Mouse (Mus musculus) embryonic facial prominence, embryonic 13.5 days (tissue): ENCODE measurements around the gene Brms1. TPM values are rescaled to one million over a fixed set of nuclear protein-coding genes. Genes with fewer than 3 reads are reported as not detected.
"Not testable (repeated sequence)": the region's sequence is repeated elsewhere in the genome, so short reads cannot be mapped to it uniquely, and the experiment has no call there.

ENCODE experiments used
- ATAC-seq: fragments of 200-750 bp; cut with Nextera tagmentation; 2 replicates; pipeline ENCODE4 v1.8.0; 2017; ENCODE audit warnings: low read depth; ENCODE audit not compliant: insufficient number of reproducible peaks, insufficient read depth, low FRiP score, low TSS enrichment
- H3K27ac ChIP-seq: fragments of 300-500 bp; sonication (generic); 2 replicates; pipeline ENCODE4 v1.5.1; 2015; ENCODE audit warnings: moderate library complexity, mild to moderate bottlenecking, inconsistent platforms
- H3K27me3 ChIP-seq: fragments of 300-500 bp; sonication (generic); 2 replicates; pipeline ENCODE4 v1.6.1; 2015; ENCODE audit warnings: mild to moderate bottlenecking, inconsistent platforms
- H3K36me3 ChIP-seq: fragments of 300-500 bp; sonication (generic); 2 replicates; pipeline ENCODE4 v1.6.1; 2015; ENCODE audit warnings: mild to moderate bottlenecking, inconsistent platforms
- H3K4me1 ChIP-seq: fragments of 300-500 bp; sonication (generic); 2 replicates; pipeline ENCODE4 v1.6.1; 2015; ENCODE audit warnings: inconsistent platforms
- H3K4me2 ChIP-seq: fragments of 300-500 bp; sonication (generic); 2 replicates; pipeline ENCODE4 v1.6.1; 2015; ENCODE audit warnings: moderate library complexity, mild to moderate bottlenecking, inconsistent platforms
- H3K4me3 ChIP-seq: fragments of 300-500 bp; sonication (generic); 2 replicates; pipeline ENCODE4 v1.5.1; 2015; ENCODE audit warnings: mild to moderate bottlenecking, inconsistent platforms
- H3K9ac ChIP-seq: fragments of 300-500 bp; sonication (generic); 2 replicates; pipeline ENCODE4 v1.6.1; 2015; ENCODE audit warnings: mild to moderate bottlenecking, inconsistent platforms
- H3K9me3 ChIP-seq: fragments of 300-500 bp; sonication (generic); 2 replicates; pipeline ENCODE4 v1.6.1; 2016; ENCODE audit warnings: inconsistent platforms
- WGBS: fragments of 180-500 bp; shearing (Covaris S2); methylation state at CpG from one replicate; pipeline ENCODE4 v1.1.7; 2015; ENCODE audit warnings: mixed read lengths; 5-methylcytosine and 5-hydroxymethylcytosine counted together
- polyA plus RNA-seq: library from polyadenylated mRNA; unstranded; fragments of >200 nt; fragmentation: Nextera tagmentation; extraction: Ambion mirVana; gene quantifications from 2 replicates; pipeline ENCODE4 v1.2.1, GENCODE M21; 2015

Gene Brms1
- polyA plus RNA-seq, 1 experiment from 2014 or later: 42.9 TPM

- WGBS: 73% methylated on average over 24 of the region's 24 CpGs
- no peak overlapping the region for H3K27ac ChIP-seq
- ATAC-seq: no peak
Measured at GRCm38 (mm10) chr19:5082596-5082995, 41.4 kb downstream of the Brms1 start.

GRCm38 (mm10) chr19:5083961-5084833, 43.0 kb downstream of the Brms1 start:
- WGBS: 66% methylated on average over 3 of the region's 3 CpGs
- Histone ChIP-seq H3K36me3 (no peaks in the 10 kb centered on the region), H3K4me3 (peak overlapping the region; percentile 53; the same call in 1 of the 2 replicates), H3K27me3 (peaks cover 69% of the 10 kb centered on the region), H3K9me3 (no peaks in the 10 kb centered on the region), H3K27ac (no peak overlapping the region), H3K4me2 (peak overlapping the region; percentile 93), H3K4me1 (peaks cover 23% of the 10 kb centered on the region), H3K9ac (no peak overlapping the region)
- no peak for ATAC-seq

More at GRCm38 (mm10) chr19:5082596-5082995, 41.4 kb downstream of the Brms1 start:
- no peaks in the 10 kb centered on the region for H3K9me3 ChIP-seq
- H3K4me1 ChIP-seq: peaks cover 18% of the 10 kb centered on the region
- no peak overlapping the region for H3K4me3 ChIP-seq
- H3K9ac ChIP-seq: no peak overlapping the region
- no peaks in the 10 kb centered on the region for H3K36me3 ChIP-seq
- H3K4me2 ChIP-seq: no peak overlapping the region
- H3K27me3 ChIP-seq: peaks cover 69% of the 10 kb centered on the region

DNA sequence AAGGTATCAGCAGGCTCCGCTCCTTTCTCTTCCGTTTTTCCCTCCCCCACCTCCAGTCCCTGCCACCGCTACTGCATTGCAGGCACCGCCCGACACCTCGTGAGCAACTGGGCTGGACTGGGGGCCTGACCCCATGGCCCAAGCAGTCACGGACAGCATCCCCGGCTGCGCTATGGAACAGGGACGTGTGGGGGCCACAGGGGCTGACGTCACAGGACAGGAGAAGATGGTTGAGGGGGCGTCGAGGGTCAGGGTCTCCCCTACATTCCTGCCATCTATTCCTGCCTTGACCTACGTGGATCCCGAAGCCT, 43.6 kb downstream of the Brms1 start:
- peaks cover 68% of the 10 kb centered on the region for H3K27me3 ChIP-seq
- no peak overlapping the region for H3K27ac ChIP-seq
- peak overlapping the region; percentile 93 for H3K4me2 ChIP-seq
- no peak for ATAC-seq
- WGBS: 5% methylated on average over 15 of the region's 15 CpGs
- H3K9me3 ChIP-seq: no peaks in the 10 kb centered on the region
- peak overlapping the region; percentile 66 for H3K9ac ChIP-seq
- peaks cover 26% of the 10 kb centered on the region for H3K4me1 ChIP-seq
- H3K4me3 ChIP-seq: peak overlapping the region; percentile 53
- peaks cover 1% of the 10 kb centered on the region for H3K36me3 ChIP-seq

DNA sequence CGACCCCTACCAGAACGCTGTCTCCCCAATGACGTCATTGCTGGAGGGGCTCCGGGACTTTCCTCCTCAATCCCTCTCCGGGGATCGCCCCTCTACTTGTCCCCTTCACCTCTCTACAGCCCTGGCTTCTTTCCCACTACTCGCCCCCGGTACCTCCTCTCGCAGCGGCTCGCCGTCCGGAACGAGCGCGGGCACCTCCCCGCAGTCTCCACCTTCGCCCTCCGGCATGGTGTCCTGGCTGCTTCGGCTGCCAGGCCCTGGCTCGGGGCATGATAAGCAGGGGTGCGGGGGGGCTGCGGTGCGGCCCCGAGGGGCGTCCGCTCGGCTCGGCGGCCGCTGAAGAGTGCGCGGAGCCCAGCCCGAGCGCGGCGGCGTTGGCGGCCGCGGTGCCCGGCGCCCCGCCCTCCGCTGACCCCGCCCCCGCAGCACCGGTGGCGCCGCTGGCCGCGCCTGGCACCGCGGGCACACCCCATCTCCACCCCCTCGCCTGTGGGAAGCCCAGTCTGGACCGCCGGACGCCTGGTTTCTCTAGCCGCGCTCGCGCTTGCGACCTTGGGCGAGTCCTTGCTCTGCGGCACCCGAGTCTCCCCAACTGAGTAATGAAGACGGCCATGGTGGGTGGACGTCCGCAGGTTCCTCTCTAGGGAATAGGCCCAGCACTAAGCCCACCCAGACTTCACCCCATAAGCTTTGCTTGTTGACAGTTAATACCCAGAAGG, 44.1 kb downstream of the Brms1 start, which contains the start of gene Tmem151a:
Gene Tmem151a, minus strand, starts transcription at position 387 of the 719 bp plus-strand sequence.
- H3K9ac ChIP-seq: peak within 1 kb of the TSS; percentile 66
- H3K4me1 ChIP-seq: peaks cover 26% of the 10 kb centered on the region
- WGBS: under 1% methylated on average over 69 of the region's 69 CpGs
- H3K4me3 ChIP-seq: peak within 1 kb of the TSS; percentile 53
- H3K4me2 ChIP-seq: peak within 1 kb of the TSS; percentile 93
- no peaks in the 10 kb centered on the region for H3K9me3 ChIP-seq
- ATAC-seq: no peak
- H3K27ac ChIP-seq: no peak within 1 kb of the TSS
- peaks cover 5% of the 10 kb centered on the region for H3K36me3 ChIP-seq
- H3K27me3 ChIP-seq: peaks cover 63% of the 10 kb centered on the region

DNA sequence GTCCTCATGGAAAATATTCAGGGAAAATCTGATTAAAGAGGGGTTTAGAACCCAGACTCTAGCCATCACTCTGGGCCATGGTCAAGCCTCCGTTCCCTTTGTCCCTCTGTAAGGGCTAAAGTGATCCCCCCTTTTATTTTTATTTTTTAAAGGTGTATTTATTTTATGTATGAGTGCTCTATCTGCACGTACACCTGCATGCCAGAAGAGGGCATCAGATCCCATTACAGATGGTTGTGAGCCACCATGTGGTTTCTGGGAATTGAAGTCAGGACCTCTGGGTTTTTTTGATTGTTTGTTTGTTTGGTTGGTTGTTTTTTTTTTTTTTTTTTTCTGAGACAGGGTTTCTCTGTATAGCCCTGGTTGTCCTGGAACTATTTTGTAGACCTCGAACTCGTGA, 45.4 kb downstream of the Brms1 start:
- not testable (repeated sequence) for H3K9ac ChIP-seq, ATAC-seq, H3K4me2 ChIP-seq, H3K9me3 ChIP-seq, H3K27ac ChIP-seq, H3K4me3 ChIP-seq
- peaks cover 26% of the 10 kb centered on the region for H3K4me1 ChIP-seq
- 52% methylated on average over 4 of the region's 4 CpGs for WGBS
- H3K27me3 ChIP-seq: peaks cover 50% of the 10 kb centered on the region
- H3K36me3 ChIP-seq: peaks cover 16% of the 10 kb centered on the region

DNA sequence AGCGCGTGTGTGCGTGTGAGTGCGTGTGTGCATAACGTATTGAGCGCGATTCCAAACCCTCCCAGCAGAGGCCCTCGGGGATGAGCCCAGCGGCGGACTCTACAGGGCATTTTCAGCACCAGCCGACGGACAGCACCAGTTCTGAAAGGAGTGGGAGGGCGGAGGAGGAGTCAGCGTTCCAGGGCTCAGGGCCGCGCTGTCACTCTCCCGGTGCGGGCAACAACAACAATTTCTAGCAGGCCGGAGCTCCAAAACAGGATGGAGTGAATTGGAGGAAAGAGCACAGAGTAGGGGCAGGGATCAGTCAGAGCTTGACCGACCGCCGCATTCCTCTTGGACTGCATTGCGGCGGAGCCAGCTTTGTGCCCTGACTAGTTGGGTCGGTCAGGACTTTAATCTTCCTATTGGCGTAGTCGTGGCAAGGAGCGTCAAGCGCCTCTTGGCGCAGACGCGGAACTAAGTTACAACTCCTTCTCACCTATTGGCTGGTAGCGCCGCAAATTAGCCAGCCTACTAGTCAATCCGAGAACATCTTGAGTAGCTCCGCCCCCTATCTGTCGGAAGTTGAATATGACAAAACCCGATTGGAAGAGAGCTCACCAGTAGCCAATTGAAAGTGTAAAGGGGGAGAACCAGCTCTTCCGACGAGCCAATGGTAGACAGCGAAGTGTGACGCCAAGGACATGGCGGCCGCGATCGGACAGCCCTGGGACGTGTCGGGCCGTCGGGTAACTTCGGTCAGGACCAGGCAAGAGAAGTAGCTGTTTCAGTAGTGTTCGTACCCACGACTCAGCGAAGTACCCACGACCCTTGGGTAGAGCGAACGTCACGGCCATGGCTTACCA, 47.0 kb downstream of the Brms1 start, which contains the start of gene Yif1a:
Gene Yif1a, plus strand, starts transcription at position 655 of the 845 bp plus-strand sequence.
- peaks cover 31% of the 10 kb centered on the region for H3K36me3 ChIP-seq
- H3K4me2 ChIP-seq: peak within 1 kb of the TSS; percentile 90
- under 1% methylated on average over 58 of the region's 58 CpGs for WGBS
- peak within 1 kb of the TSS; percentile 79 for H3K4me3 ChIP-seq
- H3K27ac ChIP-seq: peak within 1 kb of the TSS; percentile 82
- H3K27me3 ChIP-seq: peaks cover 35% of the 10 kb centered on the region
- peaks cover 26% of the 10 kb centered on the region for H3K4me1 ChIP-seq
- H3K9ac ChIP-seq: peak within 1 kb of the TSS; percentile 84
- peak; percentile 87 for ATAC-seq
- no peaks in the 10 kb centered on the region for H3K9me3 ChIP-seq

GRCm38 (mm10) chr19:5089324-5089723, 48.2 kb downstream of the Brms1 start:
- H3K4me2 ChIP-seq: peak overlapping the region; percentile 90
- peaks cover 22% of the 10 kb centered on the region for H3K27me3 ChIP-seq
- peaks cover 38% of the 10 kb centered on the region for H3K36me3 ChIP-seq
- no peak overlapping the region for H3K27ac ChIP-seq
- peak overlapping the region; percentile 84 for H3K9ac ChIP-seq
- no peak for ATAC-seq
- H3K9me3 ChIP-seq: no peaks in the 10 kb centered on the region
- WGBS: 89% methylated on average over 4 of the region's 4 CpGs
- H3K4me1 ChIP-seq: peaks cover 36% of the 10 kb centered on the region
- H3K4me3 ChIP-seq: peak overlapping the region; percentile 79

- Histone ChIP-seq H3K4me3 (no peak overlapping the region), H3K9ac (no peak overlapping the region), H3K27ac (no peak overlapping the region), H3K9me3 (no peaks in the 10 kb centered on the region), H3K36me3 (peaks cover 38% of the 10 kb centered on the region), H3K4me1 (peaks cover 50% of the 10 kb centered on the region), H3K27me3 (no peaks in the 10 kb centered on the region), H3K4me2 (no peak overlapping the region)
- 88% methylated on average over 10 of the region's 10 CpGs for WGBS
- ATAC-seq: no peak
Measured at GRCm38 (mm10) chr19:5092083-5092482, 50.9 kb downstream of the Brms1 start.

DNA sequence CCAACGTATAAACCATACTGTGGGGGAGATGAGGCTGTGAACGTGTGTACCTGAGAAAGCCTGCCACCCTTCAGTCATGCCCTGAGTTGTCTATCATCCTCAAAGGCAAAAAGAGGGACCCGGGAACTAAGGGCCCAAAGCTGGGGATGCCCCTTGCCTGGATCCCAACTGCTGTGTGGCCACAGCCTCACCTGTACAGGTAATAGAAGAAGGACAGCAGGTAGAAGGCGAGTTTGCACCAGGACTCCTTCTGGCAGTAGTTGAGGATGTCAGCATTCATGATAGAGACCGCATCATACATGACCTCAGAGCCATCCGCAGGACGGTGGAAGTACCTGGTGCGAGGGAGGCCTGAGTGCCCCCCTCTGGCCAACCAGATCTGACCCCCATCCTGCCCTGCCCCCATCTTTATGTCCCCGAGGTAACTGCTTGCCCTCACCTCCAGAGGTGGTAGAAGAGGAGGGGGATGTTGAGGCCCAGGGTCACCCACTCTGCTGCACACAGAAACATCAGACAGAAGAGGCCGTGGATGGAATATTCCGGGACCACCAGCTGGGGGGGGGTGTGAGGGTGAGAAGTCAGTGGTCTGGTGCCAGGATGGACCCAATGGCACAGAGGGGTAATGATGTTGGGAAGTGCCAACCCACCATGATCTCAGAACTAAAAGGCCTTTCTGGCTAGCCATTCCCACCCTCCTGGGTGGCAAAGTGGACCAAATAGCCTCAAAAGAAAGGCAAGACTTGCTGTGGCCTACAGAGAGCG, 52.5 kb downstream of the Brms1 start:
- Histone ChIP-seq H3K27ac (peak overlapping the region; percentile 51; the same call in 1 of the 2 replicates), H3K4me1 (peaks cover 57% of the 10 kb centered on the region), H3K4me3 (no peak overlapping the region), H3K27me3 (no peaks in the 10 kb centered on the region), H3K9ac (no peak overlapping the region), H3K4me2 (no peak overlapping the region), H3K36me3 (peaks cover 38% of the 10 kb centered on the region), H3K9me3 (no peaks in the 10 kb centered on the region)
- no peak for ATAC-seq
- 75% methylated on average over 12 of the region's 12 CpGs for WGBS

- no peak for ATAC-seq
- H3K27ac ChIP-seq: peak overlapping the region; percentile 51
- H3K9ac ChIP-seq: peak overlapping the region; percentile 32; the same call in 1 of the 2 replicates
- H3K36me3 ChIP-seq: peaks cover 38% of the 10 kb centered on the region
- 2% methylated on average over 21 of the region's 21 CpGs for WGBS
- H3K4me1 ChIP-seq: peaks cover 59% of the 10 kb centered on the region
- no peaks in the 10 kb centered on the region for H3K9me3 ChIP-seq
- H3K27me3 ChIP-seq: no peaks in the 10 kb centered on the region
- H3K4me3 ChIP-seq: peak overlapping the region; percentile 16
- peak overlapping the region; percentile 44 for H3K4me2 ChIP-seq
Measured at GRCm38 (mm10) chr19:5094243-5094632, 53.1 kb downstream of the Brms1 start.
